Mouse (Mus musculus) adrenal gland, adult 8-10 months (tissue): Measurements from ENCODE around the gene Camta1. TPM values are rescaled to one million over a fixed set of nuclear protein-coding genes. Genes with fewer than 3 reads are reported as not detected.

Experiments used
- DNase-seq: peaks from one replicate; pipeline ENCODE4 v3.0.0; 2022
- total RNA-seq, 4 experiments: library from RNA; stranded (reverse); gene quantifications; 2 replicates each; pipeline ENCODE4 v1.2.4; 2022

Camta1 gene
- total RNA-seq, 4 experiments from 2014 or later, result 23.6 to 59.6 (median 36.5) TPM

GRCm38 (mm10) chr4:151779962-151780459, 81.7 kb downstream of the Camta1 start:
- no peak for DNase-seq

- DNase-seq, result no peak
These were observed 83.2 kb downstream of the Camta1 start for GRCm38 (mm10) chr4:151778511-151778910.

GRCm38 (mm10) chr4:151777451-151777850, 84.2 kb downstream of the Camta1 start:
- DNase-seq, result no peak

GRCm38 (mm10) chr4:151775441-151775840, 86.2 kb downstream of the Camta1 start:
- no peak for DNase-seq

- DNase-seq, result no peak
These were observed 88.0 kb downstream of the Camta1 start for GRCm38 (mm10) chr4:151773651-151774050.

GRCm38 (mm10) chr4:151773007-151773406, 88.7 kb downstream of the Camta1 start:
- no peak for DNase-seq

GRCm38 (mm10) chr4:151770697-151771096, 91.0 kb downstream of the Camta1 start:
- no peak for DNase-seq

GRCm38 (mm10) chr4:151767786-151768185, 93.9 kb downstream of the Camta1 start:
- no peak for DNase-seq

GRCm38 (mm10) chr4:151767361-151767760, 94.3 kb downstream of the Camta1 start:
- no peak for DNase-seq

GRCm38 (mm10) chr4:151765376-151765775, 96.3 kb downstream of the Camta1 start:
- no peak for DNase-seq

GRCm38 (mm10) chr4:151763928-151764327, 97.7 kb downstream of the Camta1 start:
- DNase-seq, result no peak

GRCm38 (mm10) chr4:151759095-151759494, 102.6 kb downstream of the Camta1 start:
- no peak for DNase-seq

GRCm38 (mm10) chr4:151758337-151758736, 103.3 kb downstream of the Camta1 start:
- DNase-seq, result no peak

- DNase-seq, result no peak
These were observed 104.4 kb downstream of the Camta1 start for GRCm38 (mm10) chr4:151757261-151757660.

GRCm38 (mm10) chr4:151756400-151756799, 105.3 kb downstream of the Camta1 start:
- DNase-seq, result peak; percentile 17

GRCm38 (mm10) chr4:151753231-151753630, 108.4 kb downstream of the Camta1 start:
- DNase-seq, result no peak

- DNase-seq, result no peak
These were observed 109.1 kb downstream of the Camta1 start for GRCm38 (mm10) chr4:151752551-151752950.

- no peak for DNase-seq
These were observed 110.3 kb downstream of the Camta1 start for GRCm38 (mm10) chr4:151751270-151751945.

GRCm38 (mm10) chr4:151747723-151748122, 114.0 kb downstream of the Camta1 start:
- DNase-seq, result no peak

GRCm38 (mm10) chr4:151746002-151746606, 115.6 kb downstream of the Camta1 start:
- no peak for DNase-seq

- DNase-seq, result no peak
These were observed 120.2 kb downstream of the Camta1 start for GRCm38 (mm10) chr4:151741249-151742137.

- no peak for DNase-seq
These were observed 122.2 kb downstream of the Camta1 start for GRCm38 (mm10) chr4:151739348-151739956.

- no peak for DNase-seq
These were observed 122.8 kb downstream of the Camta1 start for GRCm38 (mm10) chr4:151738875-151739274.
